Mouse (Mus musculus) ovary, adult 18-20 months (tissue): ENCODE measurements around the gene Ilvbl.
"Not testable (repeated sequence)": the region's sequence is repeated elsewhere in the genome, so short reads cannot be mapped to it uniquely, and the experiment has no call there.

Experiments used
- DNase-seq: peaks from one replicate; pipeline ENCODE4 v3.0.0; 2022; ENCODE audit warnings: low spot score, mixed read lengths

Gene Ilvbl

GRCm38 (mm10) chr10:78591406-78592328, 17.5 kb downstream of the Ilvbl start, which contains the start of gene Syde1:
Syde1 (minus strand) TSS chr10:78591964.
- DNase-seq, result peak; percentile 45

GRCm38 (mm10) chr10:78592856-78593379, 18.8 kb downstream of the Ilvbl start:
- no peak for DNase-seq

GRCm38 (mm10) chr10:78593736-78594135, 19.6 kb downstream of the Ilvbl start:
- DNase-seq, result no peak

GRCm38 (mm10) chr10:78594157-78594556, 20.0 kb downstream of the Ilvbl start:
- no peak for DNase-seq

GRCm38 (mm10) chr10:78594566-78594965, 20.4 kb downstream of the Ilvbl start:
- DNase-seq, result no peak

- no peak for DNase-seq
Measured at GRCm38 (mm10) chr10:78599865-78600264, 25.7 kb downstream of the Ilvbl start.

GRCm38 (mm10) chr10:78605080-78605479, 30.9 kb downstream of the Ilvbl start:
- DNase-seq, result no peak

GRCm38 (mm10) chr10:78607602-78608001, 33.5 kb downstream of the Ilvbl start:
- no peak for DNase-seq

- DNase-seq, result no peak
Measured at GRCm38 (mm10) chr10:78617974-78618373, 43.8 kb downstream of the Ilvbl start, which contains the start of gene Olfr1357. Olfr1357 (minus strand) TSS chr10:78618074.

GRCm38 (mm10) chr10:78623143-78623542, 49.0 kb downstream of the Ilvbl start:
- DNase-seq, result not testable (repeated sequence)

GRCm38 (mm10) chr10:78630194-78630593, 56.0 kb downstream of the Ilvbl start:
- no peak for DNase-seq

- no peak for DNase-seq
Measured at GRCm38 (mm10) chr10:78632311-78632710, 58.2 kb downstream of the Ilvbl start.
